ENCODE assay signal across 24 mouse cellular contexts in genomic region chr10:65324840-65325410, GRCm38 (mm10).
DNase-seq lines count a peak whose midpoint lies in the region; ATAC-seq and TF ChIP-seq lines count a peak whose summit lies in the region.
"Had no signal": no experiment of that assay in that cellular context is flagged by ENCODE, and none has a peak within 500 bp of the region (broad histone marks: within the 10 kb centered on the region; RNA-seq: fewer than 3 reads in every experiment).

No protein-coding gene starts in this region.

- H3K9ac ChIP-seq in forebrain, embryonic 13.5 days, result no peak overlapping the region
- no peak overlapping the region for H3K9ac ChIP-seq in forebrain, embryonic 12.5 days
- no peak overlapping the region for H3K9ac ChIP-seq in forebrain, postnatal 0 days
- H3K9ac ChIP-seq: embryonic facial prominence, embryonic 13.5 days; hindbrain, embryonic 12.5 days; hindbrain, embryonic 15.5 days had no signal

- no peaks in the 10 kb centered on the region for H3K4me1 ChIP-seq in forebrain, embryonic 13.5 days
- no peaks in the 10 kb centered on the region for H3K4me1 ChIP-seq in forebrain, embryonic 12.5 days
- H3K4me1 ChIP-seq in forebrain, postnatal 0 days (ENCODE audit: insufficient read depth), result no peaks in the 10 kb centered on the region
- H3K4me1 ChIP-seq: embryonic facial prominence, embryonic 10.5 days; embryonic facial prominence, embryonic 13.5 days; hindbrain, embryonic 12.5 days; hindbrain, embryonic 15.5 days had no signal

- H3K27me3 ChIP-seq in forebrain, embryonic 13.5 days, result no peaks in the 10 kb centered on the region
- H3K27me3 ChIP-seq in forebrain, embryonic 12.5 days, result no peaks in the 10 kb centered on the region
- no peaks in the 10 kb centered on the region for H3K27me3 ChIP-seq in forebrain, postnatal 0 days (ENCODE audit: insufficient read depth, low read length)
- H3K27me3 ChIP-seq: embryonic facial prominence, embryonic 13.5 days; hindbrain, embryonic 12.5 days; hindbrain, embryonic 15.5 days had no signal

- no peaks in the 10 kb centered on the region for H3K36me3 ChIP-seq in forebrain, embryonic 13.5 days (ENCODE audit: poor library complexity, severe bottlenecking)
- H3K36me3 ChIP-seq in forebrain, embryonic 12.5 days (replicated peaks), result no peaks in the 10 kb centered on the region
- H3K36me3 ChIP-seq in forebrain, postnatal 0 days (ENCODE audit: insufficient read depth), result no peaks in the 10 kb centered on the region
- H3K36me3 ChIP-seq: embryonic facial prominence, embryonic 10.5 days; embryonic facial prominence, embryonic 13.5 days; hindbrain, embryonic 12.5 days; hindbrain, embryonic 15.5 days had no signal

- H3K4me3 ChIP-seq in forebrain, embryonic 13.5 days, result no peak overlapping the region
- H3K4me3 ChIP-seq in forebrain, embryonic 12.5 days (replicated peaks), result no peak overlapping the region
- H3K4me3 ChIP-seq in forebrain, postnatal 0 days (ENCODE audit: low read depth, low read length), result no peak overlapping the region
- H3K4me3 ChIP-seq: embryonic facial prominence, embryonic 10.5 days; embryonic facial prominence, embryonic 13.5 days; erythroblast, embryonic 14.5 days; gastrocnemius, adult 2 months; hindbrain, embryonic 12.5 days; hindbrain, embryonic 15.5 days had no signal

- peak; percentile 59; the same call in 1 of the 2 replicates for ATAC-seq in forebrain, embryonic 13.5 days
- ATAC-seq in forebrain, embryonic 12.5 days (ENCODE audit: low FRiP score), result no peak
- ATAC-seq in forebrain, postnatal 0 days, result peak; percentile 78; the same call in 1 of the 2 replicates
- ATAC-seq: activated CD4-positive, CD25-positive, alpha-beta regulatory T cell, adult 4 months had no signal

- no peak for TF ChIP-seq CTCF in forebrain, postnatal 0 days (IDR thresholded peaks at IDR 0.05; ENCODE audit: low read depth)

- H3K9me3 ChIP-seq in forebrain, embryonic 13.5 days (replicated peaks), result no peaks in the 10 kb centered on the region
- no peaks in the 10 kb centered on the region for H3K9me3 ChIP-seq in forebrain, embryonic 12.5 days
- H3K9me3 ChIP-seq in forebrain, postnatal 0 days (ENCODE audit: low read length), result no peaks in the 10 kb centered on the region
- H3K9me3 ChIP-seq: embryonic facial prominence, embryonic 10.5 days; embryonic facial prominence, embryonic 13.5 days; hindbrain, embryonic 12.5 days; hindbrain, embryonic 15.5 days had no signal

- no peak overlapping the region for H3K4me2 ChIP-seq in forebrain, embryonic 13.5 days
- no peak overlapping the region for H3K4me2 ChIP-seq in forebrain, embryonic 12.5 days
- no peak overlapping the region for H3K4me2 ChIP-seq in forebrain, postnatal 0 days (ENCODE audit: low read depth)
- H3K4me2 ChIP-seq: embryonic facial prominence, embryonic 13.5 days; heart, embryonic 11.5 days; hindbrain, embryonic 12.5 days; hindbrain, embryonic 15.5 days had no signal

- DNase-seq in left cerebral cortex, adult 11 months (ENCODE audit: low spot score), result peak; percentile 3
- no peak for DNase-seq in left cerebral cortex, adult 9 months (ENCODE audit: low spot score in 2 of 2)
- no peak for DNase-seq in forebrain, postnatal 0 days
- no peak for DNase-seq in layer of hippocampus, postnatal 36 days
- no peak for DNase-seq in kidney, adult 18-20 months
- DNase-seq: adrenal gland, adult 8-10 months; adrenal gland, postnatal 25 days; cerebellum, adult 11-12 months; cerebellum, adult 8-10 months; cerebellum, postnatal 10 days; cerebellum, postnatal 36 days; embryo, embryonic 11 days; gastrocnemius, adult 2 months; gastrocnemius, postnatal 14 days; heart, adult 11 months had no signal

- H3K27ac ChIP-seq in forebrain, embryonic 13.5 days, result no peak overlapping the region
- no peak overlapping the region for H3K27ac ChIP-seq in forebrain, embryonic 12.5 days
- no peak overlapping the region for H3K27ac ChIP-seq in forebrain, postnatal 0 days (ENCODE audit: low read depth, low read length)
- H3K27ac ChIP-seq: embryonic facial prominence, embryonic 10.5 days; embryonic facial prominence, embryonic 13.5 days; gastrocnemius, adult 2 months; hindbrain, embryonic 12.5 days; hindbrain, embryonic 15.5 days had no signal

- 66% methylated on average over 2 of the region's 2 CpGs for WGBS in forebrain, embryonic 13.5 days
- 67% methylated on average over 2 of the region's 2 CpGs for WGBS in forebrain, embryonic 12.5 days
- WGBS in forebrain, postnatal 0 days, result 53% methylated on average over 2 of the region's 2 CpGs
